13 mouse cellular contexts compared by ENCODE assay signal in the genomic region with DNA sequence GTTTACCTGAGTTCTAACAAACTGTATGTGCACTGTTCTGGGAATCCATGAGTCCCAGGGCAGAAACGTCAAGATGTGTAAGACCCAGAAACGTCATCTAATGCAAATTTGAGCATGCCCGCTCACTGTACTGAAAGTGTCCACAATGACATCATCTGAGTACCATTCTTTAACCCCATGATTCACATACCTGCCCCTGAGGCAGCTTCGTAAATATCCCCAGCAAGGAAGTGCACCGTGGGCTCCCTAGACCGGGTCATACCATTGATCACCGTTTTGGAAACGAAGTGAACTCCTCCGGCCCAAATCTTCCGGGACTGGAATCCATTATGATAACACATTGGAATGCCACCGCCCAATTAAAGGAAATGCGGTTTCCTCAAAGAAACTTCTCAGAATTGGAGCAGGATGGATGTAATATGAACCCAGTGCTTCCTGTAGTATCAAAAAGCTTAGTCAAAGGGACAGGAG. TPM values are rescaled to one million over a fixed set of nuclear protein-coding genes. Genes with fewer than 3 reads are reported as not detected.
A peak's percentile ranks its signal among the peaks of the same experiment; 100 is the strongest.
DNase-seq lines count a peak whose midpoint lies in the region; ATAC-seq and TF ChIP-seq lines count a peak whose summit lies in the region.
"Had no signal": no experiment of that assay in that cellular context is flagged by ENCODE, and none has a peak within 500 bp of the region (broad histone marks: within the 10 kb centered on the region; RNA-seq: fewer than 3 reads in every experiment).

No protein-coding gene starts in this region.

- no peaks in the 10 kb centered on the region for H3K36me3 ChIP-seq in lung, embryonic 16.5 days (ENCODE audit: control insufficient read depth, insufficient read depth, low read length)
- no peaks in the 10 kb centered on the region for H3K36me3 ChIP-seq in embryonic facial prominence, embryonic 13.5 days
- H3K36me3 ChIP-seq in stomach, postnatal 0 days (ENCODE audit: control insufficient read depth, insufficient read depth, low read length), result no peaks in the 10 kb centered on the region
- H3K36me3 ChIP-seq: forebrain, embryonic 12.5 days; heart, embryonic 12.5 days; neural tube, embryonic 13.5 days had no signal

- no peak for DNase-seq in lung, adult 18-20 months
- peak; percentile 43 for DNase-seq in Muller cell, postnatal 12 days (ENCODE audit: inconsistent ontology term)
- DNase-seq in stomach, postnatal 0 days (ENCODE audit: low spot score), result peak; percentile 17
- DNase-seq in frontal cortex, postnatal 36 days (ENCODE audit: low spot score in 2 of 2), result no peak
- no peak for DNase-seq in heart, postnatal 10 days
- DNase-seq: adrenal gland, postnatal 25 days; cerebellum, adult 8-10 months; thymus, adult 18-20 months had no signal

- 26% methylated on average over 12 of the region's 12 CpGs for WGBS in lung, embryonic 16.5 days
- WGBS in embryonic facial prominence, embryonic 13.5 days, result 15% methylated on average over 12 of the region's 12 CpGs
- WGBS in stomach, postnatal 0 days, result 33% methylated on average over 12 of the region's 12 CpGs

- H3K27ac ChIP-seq in lung, embryonic 16.5 days (ENCODE audit: low read length), result 0 out of 2 replicates have a peak overlapping the region, but pooled peaks have one; percentile 45
- H3K27ac ChIP-seq in embryonic facial prominence, embryonic 13.5 days, result no peak overlapping the region
- no peak overlapping the region for H3K27ac ChIP-seq in stomach, postnatal 0 days (replicated peaks)
- H3K27ac ChIP-seq: forebrain, embryonic 12.5 days; neural tube, embryonic 13.5 days had no signal

- H3K4me2 ChIP-seq in lung, embryonic 16.5 days (ENCODE audit: low read depth, low read length), result peak overlapping the region; percentile 16
- H3K4me2 ChIP-seq in embryonic facial prominence, embryonic 13.5 days, result 0 out of 2 replicates have a peak overlapping the region, but pooled peaks have one; percentile 12
- H3K4me2 ChIP-seq in stomach, postnatal 0 days (replicated peaks; ENCODE audit: low read depth), result no peak overlapping the region
- H3K4me2 ChIP-seq: forebrain, embryonic 12.5 days; heart, embryonic 12.5 days; neural tube, embryonic 13.5 days had no signal

- peaks cover 8% of the 10 kb centered on the region for H3K4me1 ChIP-seq in lung, embryonic 16.5 days (replicated peaks; ENCODE audit: control insufficient read depth, insufficient read depth, low read length)
- H3K4me1 ChIP-seq in embryonic facial prominence, embryonic 13.5 days, result peaks cover 16% of the 10 kb centered on the region
- H3K4me1 ChIP-seq in stomach, postnatal 0 days (replicated peaks; ENCODE audit: control insufficient read depth, insufficient read depth), result no peaks in the 10 kb centered on the region
- H3K4me1 ChIP-seq: neural tube, embryonic 13.5 days had no signal

- no peak overlapping the region for H3K9ac ChIP-seq in lung, embryonic 16.5 days (ENCODE audit: low read length)
- H3K9ac ChIP-seq in embryonic facial prominence, embryonic 13.5 days, result no peak overlapping the region
- no peak overlapping the region for H3K9ac ChIP-seq in stomach, postnatal 0 days (ENCODE audit: low read length)
- H3K9ac ChIP-seq: forebrain, embryonic 12.5 days; heart, embryonic 12.5 days; neural tube, embryonic 13.5 days had no signal

- intact Hi-C loops in heart, postnatal 10 days (cut with DNase I), result no loop called here

- no peak for TF ChIP-seq CTCF in stomach, postnatal 0 days (IDR thresholded peaks at IDR 0.05; ENCODE audit: low read depth)

- no peak for TF ChIP-seq EP300 in stomach, postnatal 0 days (optimal IDR thresholded peaks at IDR 0.05)

- no peaks in the 10 kb centered on the region for H3K27me3 ChIP-seq in lung, embryonic 16.5 days (ENCODE audit: control insufficient read depth, insufficient read depth, low read depth, low read length)
- H3K27me3 ChIP-seq in embryonic facial prominence, embryonic 13.5 days, result peaks cover 6% of the 10 kb centered on the region; the same call in 1 of the 2 replicates
- no peaks in the 10 kb centered on the region for H3K27me3 ChIP-seq in stomach, postnatal 0 days (ENCODE audit: control insufficient read depth, insufficient read depth, low read length)
- H3K27me3 ChIP-seq: neural tube, embryonic 13.5 days had no signal

- ATAC-seq in lung, embryonic 16.5 days (ENCODE audit: low read depth), result peak; percentile 24; the same call in 1 of the 2 replicates
- ATAC-seq in embryonic facial prominence, embryonic 13.5 days (ENCODE audit: insufficient number of reproducible peaks, insufficient read depth, low FRiP score, low TSS enrichment, low read depth), result no peak
- ATAC-seq in stomach, postnatal 0 days (ENCODE audit: low FRiP score, low TSS enrichment), result peak; percentile 75

- no peaks in the 10 kb centered on the region for H3K9me3 ChIP-seq in lung, embryonic 16.5 days (ENCODE audit: control insufficient read depth, low read length)
- H3K9me3 ChIP-seq in embryonic facial prominence, embryonic 13.5 days, result no peaks in the 10 kb centered on the region
- no peaks in the 10 kb centered on the region for H3K9me3 ChIP-seq in stomach, postnatal 0 days (ENCODE audit: control insufficient read depth, low read length)
- H3K9me3 ChIP-seq: forebrain, embryonic 12.5 days; neural tube, embryonic 13.5 days had no signal

- no peak overlapping the region for H3K4me3 ChIP-seq in lung, embryonic 16.5 days (ENCODE audit: low read length)
- no peak overlapping the region for H3K4me3 ChIP-seq in embryonic facial prominence, embryonic 13.5 days
- H3K4me3 ChIP-seq in stomach, postnatal 0 days (ENCODE audit: low read depth, low read length), result no peak overlapping the region
- H3K4me3 ChIP-seq: forebrain, embryonic 12.5 days; heart, embryonic 12.5 days; neural tube, embryonic 13.5 days had no signal

RNA-seq across cellular contexts. Expression of a gene that starts 57.8 kb away (rescaled TPM):
- 14.9 and 15.4 TPM in 2 replicates for polyA plus RNA-seq in lung, embryonic 16.5 days (2015; fragmentation: Nextera tagmentation; extraction: Ambion mirVana)
- polyA plus RNA-seq in embryonic facial prominence, embryonic 13.5 days (2015; fragmentation: Nextera tagmentation; extraction: Ambion mirVana), result 18.0 and 19.9 TPM in 2 replicates
- 7.6 and 7.8 TPM in 2 replicates for polyA plus RNA-seq in stomach, postnatal 0 days (2015; fragmentation: Nextera tagmentation; extraction: Ambion mirVana)
- total RNA-seq in heart, postnatal 10 days (2021), result 1 to 10 TPM; 9.8 TPM

Comparison
In these comparisons a context has a peak if more than half of its experiments do, and no peak if none do; other contexts are left out.
1. DNase-seq: peak in Muller cell, postnatal 12 days (single experiment) and stomach, postnatal 0 days (single experiment); none in lung, adult 18-20 months (0 of 2), frontal cortex, postnatal 36 days (0 of 2) and heart, postnatal 10 days (0 of 2).